Mouse (Mus musculus) hindbrain, embryonic 11.5 days (tissue): Measurements from ENCODE around the gene Mast4. TPM values are rescaled to one million over a fixed set of nuclear protein-coding genes. Genes with fewer than 3 reads are reported as not detected.

Experiments used
- ATAC-seq: fragments of 200-750 bp; cut with Nextera tagmentation; 2 replicates; pipeline ENCODE4 v1.8.0; 2017; ENCODE audit warnings: mild to moderate bottlenecking, moderate TSS enrichment, moderate library complexity; ENCODE audit not compliant: low FRiP score
- DNase-seq: peaks from one replicate; pipeline ENCODE4 v3.0.0-alpha.2; 2015; ENCODE audit warnings: low spot score
- H3K27ac ChIP-seq: fragments of 300-500 bp; sonication (generic); 2 replicates; pipeline ENCODE4 v1.5.1; 2014; ENCODE audit warnings: mild to moderate bottlenecking, low read depth, low read length
- H3K27me3 ChIP-seq: fragments of 300-500 bp; sonication (generic); 2 replicates; pipeline ENCODE4 v1.6.1; 2014; ENCODE audit warnings: mild to moderate bottlenecking, low read length, moderate library complexity, mixed read lengths; ENCODE audit not compliant: control insufficient read depth, insufficient read depth
- H3K36me3 ChIP-seq: fragments of 300-500 bp; sonication (generic); 2 replicates; pipeline ENCODE4 v1.6.1; 2014; ENCODE audit warnings: mild to moderate bottlenecking, low read length, moderate library complexity, mixed read lengths; ENCODE audit not compliant: control insufficient read depth, insufficient read depth
- H3K4me1 ChIP-seq: fragments of 300-500 bp; sonication (generic); replicated peaks from 2 replicates; pipeline ENCODE4 v1.6.1; 2014; ENCODE audit warnings: low read length, mixed read lengths; ENCODE audit not compliant: control insufficient read depth, insufficient read depth
- H3K4me2 ChIP-seq: fragments of 300-500 bp; sonication (generic); replicated peaks from 2 replicates; pipeline ENCODE4 v1.6.1; 2014; ENCODE audit warnings: mild to moderate bottlenecking, low read depth, low read length
- H3K4me3 ChIP-seq: fragments of 300-500 bp; sonication (generic); 2 replicates; pipeline ENCODE4 v1.5.1; 2014; ENCODE audit warnings: low read depth, low read length
- H3K9ac ChIP-seq: fragments of 300-500 bp; sonication (generic); 2 replicates; pipeline ENCODE4 v1.6.1; 2014; ENCODE audit warnings: low read depth, low read length
- H3K9me3 ChIP-seq: fragments of 300-500 bp; sonication (generic); 2 replicates; pipeline ENCODE4 v1.6.1; 2016; ENCODE audit warnings: low read length; ENCODE audit not compliant: control insufficient read depth
- WGBS: fragments of 180-500 bp; shearing (Covaris S2); extraction: QIAGEN DNeasy Blood & Tissue Kit; methylation state at CpG from one replicate; pipeline ENCODE4 v1.1.7; 2014; 5-methylcytosine and 5-hydroxymethylcytosine counted together
- polyA plus RNA-seq: library from polyadenylated mRNA; unstranded; fragments of >200 nt; fragmentation: Nextera tagmentation; extraction: Ambion mirVana; gene quantifications from 2 replicates; pipeline ENCODE4 v1.2.1, GENCODE M21; 2014

Gene Mast4
- polyA plus RNA-seq, 1 experiment from 2014 or later = 26.9 TPM

DNA sequence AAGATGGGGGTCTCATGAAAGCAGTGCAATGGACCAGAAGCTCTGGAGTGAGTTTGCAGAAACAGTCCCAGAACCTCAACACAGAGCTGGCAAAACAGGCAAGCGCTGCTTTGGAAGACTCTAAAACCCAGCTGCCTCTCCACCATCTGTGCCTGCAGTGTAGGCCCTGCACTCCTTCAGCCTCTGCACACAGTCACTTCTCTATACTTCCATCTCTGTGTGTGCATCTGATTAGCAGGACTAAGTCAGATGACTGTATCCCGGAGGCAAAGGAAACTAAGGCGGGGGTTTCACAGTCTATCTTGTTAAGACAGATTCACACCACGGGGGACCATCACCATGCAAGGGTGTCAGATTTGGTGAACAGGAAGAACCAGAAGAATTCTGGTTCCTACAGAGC, 6.7 kb upstream of the Mast4 start:
- no peak overlapping the region for H3K27ac ChIP-seq
- no peaks in the 10 kb centered on the region for H3K9me3 ChIP-seq
- no peak overlapping the region for H3K9ac ChIP-seq
- H3K27me3 ChIP-seq = no peaks in the 10 kb centered on the region; the same call in 1 of the 2 replicates
- 87% methylated on average over 4 of the region's 4 CpGs for WGBS
- DNase-seq = no peak
- H3K4me1 ChIP-seq = no peaks in the 10 kb centered on the region
- H3K4me3 ChIP-seq = no peak overlapping the region
- no peak overlapping the region for H3K4me2 ChIP-seq
- no peak for ATAC-seq
- no peaks in the 10 kb centered on the region for H3K36me3 ChIP-seq

DNA sequence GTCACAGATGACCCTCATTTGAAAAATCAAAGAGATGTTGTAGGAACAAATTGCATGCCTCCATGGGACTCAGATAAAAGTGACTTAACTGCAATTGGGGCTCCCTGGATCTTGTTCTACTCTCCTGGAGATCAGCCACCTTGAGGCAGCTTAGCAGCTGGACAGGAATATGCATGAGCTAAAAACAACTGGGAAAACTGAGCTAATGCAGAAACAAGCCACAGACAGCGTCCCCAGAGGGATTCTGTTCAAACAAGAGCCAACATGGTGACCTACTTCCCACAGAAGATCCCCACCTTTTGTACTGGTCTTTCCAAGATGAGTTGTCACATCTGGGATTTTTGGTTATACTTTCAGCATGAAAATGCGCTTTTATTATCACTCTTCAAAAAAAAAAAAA, 4.3 kb upstream of the Mast4 start:
- Histone ChIP-seq H3K4me1 (peaks cover 5% of the 10 kb centered on the region; the same call in 1 of the 2 replicates), H3K9ac (no peak overlapping the region), H3K9me3 (no peaks in the 10 kb centered on the region), H3K27ac (no peak overlapping the region), H3K36me3 (no peaks in the 10 kb centered on the region), H3K4me2 (no peak overlapping the region), H3K4me3 (no peak overlapping the region), H3K27me3 (peaks cover 8% of the 10 kb centered on the region; the same call in 1 of the 2 replicates)
- DNase-seq (no peak), ATAC-seq (no peak)
- WGBS = 75% methylated on average over 2 of the region's 2 CpGs

DNA sequence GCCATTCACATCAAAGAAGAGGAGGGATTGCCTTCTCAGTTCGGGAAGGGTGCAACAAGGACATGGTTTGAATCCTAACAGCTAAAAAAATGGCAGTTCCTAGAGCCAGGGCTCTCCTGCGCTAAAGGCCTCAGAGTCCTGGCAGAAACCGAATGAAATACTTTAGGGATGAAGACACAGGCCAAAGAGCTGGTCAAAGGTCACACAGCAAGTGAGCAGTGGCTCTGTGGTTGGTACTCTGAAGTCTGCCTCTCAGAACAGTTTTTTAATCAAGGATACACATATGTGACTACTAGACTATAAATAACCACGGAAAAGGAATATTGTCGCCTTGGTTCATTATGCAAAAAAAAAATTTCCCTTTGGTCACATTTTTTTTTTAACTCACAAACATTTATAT, 1.9 kb upstream of the Mast4 start:
- H3K27ac ChIP-seq = no peak overlapping the region
- no peak overlapping the region for H3K4me3 ChIP-seq
- DNase-seq = no peak
- peaks cover 7% of the 10 kb centered on the region; the same call in 1 of the 2 replicates for H3K4me1 ChIP-seq
- no peak for ATAC-seq
- no peaks in the 10 kb centered on the region for H3K36me3 ChIP-seq
- no peak overlapping the region for H3K9ac ChIP-seq
- peaks cover 20% of the 10 kb centered on the region for H3K27me3 ChIP-seq
- H3K9me3 ChIP-seq = no peaks in the 10 kb centered on the region
- 11% methylated on average over 5 of the region's 5 CpGs for WGBS
- H3K4me2 ChIP-seq = no peak overlapping the region

DNA sequence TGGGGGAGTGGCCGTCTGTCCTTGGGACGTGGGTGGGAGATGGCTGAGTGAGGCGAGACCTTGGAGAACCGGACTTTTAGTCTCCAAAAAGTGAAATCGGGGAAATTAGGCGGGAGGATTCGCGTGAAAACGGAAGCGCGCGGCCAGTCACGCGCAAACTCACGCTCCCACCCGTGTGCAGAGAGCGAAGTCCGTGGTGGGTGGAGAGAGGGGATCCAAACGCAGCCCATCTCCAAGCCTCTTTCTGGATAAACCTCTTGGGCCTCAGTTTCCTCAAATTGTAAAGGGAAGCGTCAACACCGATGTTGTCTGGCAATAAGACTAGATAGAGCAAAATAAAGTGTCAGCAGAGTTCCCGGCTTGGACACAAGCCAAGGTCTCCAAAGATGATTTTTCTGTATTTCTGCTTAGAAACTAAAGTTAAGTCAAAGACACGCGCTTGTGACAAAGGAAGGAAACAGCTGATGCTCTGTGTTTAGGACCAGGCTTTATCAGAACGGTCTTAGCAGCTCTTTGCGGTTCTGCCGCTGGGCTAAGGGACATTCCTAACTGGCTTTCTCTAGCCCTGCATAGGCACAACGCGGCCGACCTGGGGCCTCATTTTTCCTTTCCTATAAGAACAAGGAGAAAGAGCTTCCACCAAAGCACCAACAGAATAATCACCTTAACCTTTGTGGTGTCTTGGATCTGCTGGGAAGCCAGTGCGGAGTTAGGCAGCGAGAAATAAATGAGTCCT, 594 bp upstream of the Mast4 start:
- Histone ChIP-seq H3K27me3 (peaks cover 20% of the 10 kb centered on the region), H3K9me3 (no peaks in the 10 kb centered on the region), H3K9ac (peak overlapping the region; percentile 67; the same call in 1 of the 2 replicates), H3K36me3 (no peaks in the 10 kb centered on the region), H3K27ac (no peak overlapping the region), H3K4me2 (peak overlapping the region; percentile 90), H3K4me1 (peaks cover 7% of the 10 kb centered on the region; the same call in 1 of the 2 replicates), H3K4me3 (peak overlapping the region; percentile 72)
- DNase-seq (peak; percentile 55), ATAC-seq (no peak; the same call in none of the 2 replicates)
- WGBS = 1% methylated on average over 32 of the region's 32 CpGs

DNA sequence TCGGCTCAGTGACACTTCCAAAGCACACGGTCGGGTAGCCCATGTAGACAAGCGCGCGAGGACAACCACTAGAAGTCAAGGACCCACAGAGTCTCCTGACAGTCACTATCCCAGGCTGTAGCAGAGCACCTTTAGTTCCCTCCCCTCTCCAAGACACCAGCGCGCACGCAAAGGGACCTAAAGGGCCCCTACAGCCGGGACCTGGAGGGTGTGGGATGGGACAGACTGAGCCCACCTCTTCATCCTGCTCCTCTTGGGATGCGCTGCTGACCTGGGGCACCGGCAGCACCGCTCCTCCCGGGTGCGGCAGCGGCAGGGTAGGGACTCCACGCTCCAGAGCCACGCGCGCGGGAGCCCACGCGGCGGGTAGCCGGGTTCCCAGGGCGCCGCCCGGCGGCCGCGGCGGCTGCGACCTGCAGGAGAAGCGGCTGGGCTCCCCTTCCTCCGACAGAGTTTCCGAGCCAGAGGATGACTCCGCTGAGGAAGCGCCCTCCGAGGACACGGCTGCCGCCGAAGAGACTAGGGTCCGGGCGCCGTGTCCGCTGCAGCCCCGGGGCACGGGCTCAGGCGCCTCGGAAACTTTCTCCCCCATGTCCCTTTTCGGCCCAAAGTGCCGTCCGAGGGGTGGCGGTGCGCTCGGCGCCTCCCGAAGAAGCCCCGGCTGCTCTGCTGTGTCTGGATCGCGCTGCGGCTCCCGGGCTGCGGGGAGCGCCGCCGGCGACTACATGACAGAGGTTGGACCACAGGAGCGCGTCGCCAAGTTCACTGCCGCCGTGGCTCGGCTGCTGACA, 501 bp downstream of the Mast4 start:
- WGBS = under 1% methylated on average over 55 of the region's 74 CpGs

DNA sequence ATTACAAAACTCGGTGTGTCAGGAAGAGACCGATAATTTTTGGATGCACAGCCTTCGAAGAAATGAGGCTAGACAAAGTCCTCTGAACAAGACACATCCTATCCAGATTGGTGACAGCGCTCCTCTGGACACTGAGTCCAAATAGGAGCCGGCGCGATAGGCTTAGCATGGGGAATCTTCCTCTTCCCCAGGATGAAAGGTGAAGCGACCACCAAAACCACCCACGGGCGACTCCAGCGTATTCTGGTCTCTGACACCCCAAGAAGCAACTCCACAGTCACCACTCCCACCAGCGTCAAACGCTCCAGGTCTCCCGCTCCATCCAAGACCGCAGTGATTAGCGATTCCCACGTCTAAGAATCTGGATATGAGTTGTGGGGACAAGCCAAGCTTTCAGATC, 1.1 kb downstream of the Mast4 start:
- Histone ChIP-seq H3K4me2 (peak overlapping the region; percentile 90), H3K27ac (no peak overlapping the region), H3K9me3 (no peaks in the 10 kb centered on the region), H3K9ac (peak overlapping the region; percentile 67), H3K4me3 (peak overlapping the region; percentile 72), H3K4me1 (peaks cover 7% of the 10 kb centered on the region; the same call in 1 of the 2 replicates), H3K36me3 (no peaks in the 10 kb centered on the region), H3K27me3 (peaks cover 20% of the 10 kb centered on the region)
- DNase-seq (no peak), ATAC-seq (no peak)
- 2% methylated on average over 17 of the region's 17 CpGs for WGBS

More for the DNA sequence above, 501 bp downstream of the Mast4 start:
- peaks cover 7% of the 10 kb centered on the region; the same call in 1 of the 2 replicates for H3K4me1 ChIP-seq
- peaks cover 20% of the 10 kb centered on the region for H3K27me3 ChIP-seq
- DNase-seq = peak; percentile 75
- H3K4me3 ChIP-seq = peak overlapping the region; percentile 72
- no peaks in the 10 kb centered on the region for H3K36me3 ChIP-seq
- H3K27ac ChIP-seq = 0 out of 2 replicates have a peak overlapping the region, but pooled peaks have one; percentile 51
- peak overlapping the region; percentile 67 for H3K9ac ChIP-seq
- peak overlapping the region; percentile 90 for H3K4me2 ChIP-seq
- no peaks in the 10 kb centered on the region for H3K9me3 ChIP-seq
- peak; percentile 77 for ATAC-seq

DNA sequence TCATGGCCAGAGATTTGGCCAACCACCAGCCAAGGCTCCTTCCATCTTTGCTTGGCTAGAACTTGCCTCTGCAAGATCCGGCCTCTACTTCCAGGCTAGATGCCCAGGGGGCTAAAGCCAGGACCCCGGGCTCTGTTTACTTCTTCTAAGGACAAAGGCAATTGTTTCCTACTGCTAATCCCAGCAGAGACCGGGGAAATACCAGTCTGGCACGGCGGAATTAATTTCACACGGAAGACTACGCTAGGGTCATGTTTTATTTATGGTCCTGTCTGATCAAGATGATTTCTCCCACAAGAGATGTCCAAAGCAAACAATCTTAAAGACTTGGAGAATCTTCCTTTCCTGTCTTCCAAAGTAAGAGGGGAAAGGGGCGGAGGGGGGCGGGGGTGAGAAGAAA, 1.6 kb downstream of the Mast4 start:
- WGBS = 3% methylated on average over 9 of the region's 9 CpGs
- H3K4me3 ChIP-seq = peak overlapping the region; percentile 72
- no peak overlapping the region for H3K27ac ChIP-seq
- peaks cover 20% of the 10 kb centered on the region for H3K27me3 ChIP-seq
- H3K9me3 ChIP-seq = no peaks in the 10 kb centered on the region
- H3K36me3 ChIP-seq = no peaks in the 10 kb centered on the region
- H3K4me2 ChIP-seq = peak overlapping the region; percentile 90
- DNase-seq (peak; percentile 40), ATAC-seq (no peak)
- no peak overlapping the region for H3K9ac ChIP-seq
- H3K4me1 ChIP-seq = peaks cover 7% of the 10 kb centered on the region; the same call in 1 of the 2 replicates

DNA sequence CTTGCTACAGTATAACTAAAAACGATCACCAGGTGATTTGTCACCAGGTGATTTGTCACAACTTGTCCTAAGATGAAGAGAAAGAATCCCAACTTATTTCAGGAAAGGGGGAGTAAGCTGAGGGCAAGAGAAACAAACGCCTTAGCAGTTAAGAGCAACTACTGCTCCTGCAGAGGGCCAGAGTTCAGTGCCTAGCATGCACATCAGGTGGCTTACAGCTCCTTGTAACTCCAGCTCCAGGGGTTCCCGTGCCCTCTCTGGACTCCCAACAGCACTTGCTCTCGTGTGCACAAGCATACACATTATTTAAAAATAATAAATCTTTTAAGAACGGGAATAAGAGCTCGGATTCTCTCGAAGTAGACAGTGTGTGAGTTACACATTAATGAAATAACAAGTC, 3.2 kb downstream of the Mast4 start:
- WGBS = 58% methylated on average over 7 of the region's 7 CpGs

More for the DNA sequence above, 3.2 kb downstream of the Mast4 start:
- no peak overlapping the region for H3K4me3 ChIP-seq
- H3K27ac ChIP-seq = no peak overlapping the region
- H3K9me3 ChIP-seq = no peaks in the 10 kb centered on the region
- no peak for DNase-seq
- peaks cover 20% of the 10 kb centered on the region for H3K27me3 ChIP-seq
- no peak overlapping the region for H3K9ac ChIP-seq
- H3K4me2 ChIP-seq = no peak overlapping the region
- no peaks in the 10 kb centered on the region for H3K36me3 ChIP-seq
- no peak for ATAC-seq
- H3K4me1 ChIP-seq = peaks cover 7% of the 10 kb centered on the region; the same call in 1 of the 2 replicates
